Mouse (Mus musculus) olfactory bulb, adult 2 months (tissue): ENCODE results near the gene Ankrd44.

Source experiments
- CTCF ChIP-seq: fragments of 200-500 bp; IDR thresholded peaks from 2 replicates; pipeline ENCODE4 v1.5.1; 2012; ENCODE audit warnings: low read depth, mild to moderate bottlenecking, low read length, moderate library complexity; ENCODE audit not compliant: insufficient read depth
- POLR2A ChIP-seq: fragments of 200-500 bp; IDR thresholded peaks from 2 replicates; pipeline ENCODE4 v1.6.1; 2012; ENCODE audit warnings: mild to moderate bottlenecking, low read depth, low read length, moderate library complexity; ENCODE audit not compliant: insufficient read depth

DNA sequence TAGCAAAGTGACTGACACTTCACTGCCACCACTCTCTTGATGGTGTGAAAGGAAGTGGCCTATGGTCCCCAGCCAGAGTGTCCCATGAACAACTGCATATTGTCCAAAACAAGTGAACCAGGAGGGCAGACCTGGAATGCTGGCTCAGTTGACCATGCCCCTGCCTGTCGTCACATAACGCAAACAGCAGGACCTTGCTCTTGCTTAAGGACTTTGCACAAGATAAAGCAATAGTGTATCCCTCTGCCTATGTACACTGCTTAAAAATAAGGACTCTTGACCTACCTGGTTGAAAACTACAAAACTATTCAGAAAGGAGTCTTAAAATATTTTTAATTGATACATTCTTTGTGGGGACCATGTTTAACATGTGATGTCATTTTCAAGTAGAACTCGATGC is 44.7 kb downstream of the Ankrd44 start:
- TF ChIP-seq POLR2A = no peak
- no peak for TF ChIP-seq CTCF
